7 mouse cellular contexts compared by ENCODE assay signal in genomic region chr16:20629731-20630634, GRCm38 (mm10). TPM values are rescaled to one million over a fixed set of nuclear protein-coding genes. Genes with fewer than 3 reads are reported as not detected.
DNase-seq lines count a peak whose midpoint lies in the region; ATAC-seq lines count a peak whose summit lies in the region.

Gene Ece2 (plus strand): TSS chr16:20629828.

- peak within 1 kb of the TSS; percentile 67 for H3K9ac ChIP-seq in forebrain, embryonic 15.5 days (replicated peaks)

- no peaks in the 10 kb centered on the region for H3K27me3 ChIP-seq in forebrain, embryonic 15.5 days

- H3K4me1 ChIP-seq in forebrain, embryonic 15.5 days = peaks cover 25% of the 10 kb centered on the region

- DNase-seq in thymus, postnatal 25 days = peak; percentile 8
- DNase-seq in thymus, adult 18-20 months = no peak
- peak; percentile 67 for DNase-seq in cerebellum, adult 11-12 months
- DNase-seq in layer of hippocampus, postnatal 25 days (ENCODE audit: extremely low spot score in 1 of 2, low spot score in 1 of 2) = peak; percentile 27 to 34
- DNase-seq in mesoderm, embryonic 11.5 days (ENCODE audit: low read depth, low spot score) = peak; percentile 30
- DNase-seq in testis, postnatal 10 days (ENCODE audit: low spot score) = peak; percentile 53

- 4% methylated on average over 54 of the region's 54 CpGs for WGBS in forebrain, embryonic 15.5 days

- peak within 1 kb of the TSS; percentile 88 for H3K4me2 ChIP-seq in forebrain, embryonic 15.5 days (replicated peaks)

- no peaks in the 10 kb centered on the region for H3K9me3 ChIP-seq in forebrain, embryonic 15.5 days

- H3K36me3 ChIP-seq in forebrain, embryonic 15.5 days = no peaks in the 10 kb centered on the region

- H3K4me3 ChIP-seq in forebrain, embryonic 15.5 days = peak within 1 kb of the TSS; percentile 56

- peak within 1 kb of the TSS; percentile 63 for H3K27ac ChIP-seq in forebrain, embryonic 15.5 days (replicated peaks)

- peak; percentile 70 for ATAC-seq in forebrain, embryonic 15.5 days (replicated peaks)

RNA-seq across cellular contexts. Expression of gene Ece2, which starts in this region (rescaled TPM):
- polyA plus RNA-seq in forebrain, embryonic 15.5 days (2015; fragmentation: Nextera tagmentation; extraction: Ambion mirVana) = 11.9 and 12.7 TPM in 2 replicates
- total RNA-seq in layer of hippocampus, postnatal 25 days (2021) = 10 to 100 TPM; 24.8 to 30.6 TPM

Comparison
In these comparisons a context has a peak if more than half of its experiments do, and no peak if none do; other contexts are left out.
1. DNase-seq: peak in thymus, postnatal 25 days (single experiment), cerebellum, adult 11-12 months (single experiment), layer of hippocampus, postnatal 25 days (2 of 2), mesoderm, embryonic 11.5 days (single experiment) and testis, postnatal 10 days (single experiment); none in thymus, adult 18-20 months (0 of 2).